Mouse (Mus musculus): Measurements from ENCODE around the gene Ddx46. TPM values are rescaled to one million over a fixed set of nuclear protein-coding genes. Genes with fewer than 3 reads are reported as not detected.

Gene Ddx46
- total RNA-seq, 4 experiments from 2014 or later, result 20.3 to 27.5 (median 23.8) TPM

- no peak for DNase-seq (ENCODE audit: low spot score in 2 of 2)
These were observed 86.7 kb downstream of the Ddx46 start for GRCm38 (mm10) chr13:55721516-55721915.

DNA sequence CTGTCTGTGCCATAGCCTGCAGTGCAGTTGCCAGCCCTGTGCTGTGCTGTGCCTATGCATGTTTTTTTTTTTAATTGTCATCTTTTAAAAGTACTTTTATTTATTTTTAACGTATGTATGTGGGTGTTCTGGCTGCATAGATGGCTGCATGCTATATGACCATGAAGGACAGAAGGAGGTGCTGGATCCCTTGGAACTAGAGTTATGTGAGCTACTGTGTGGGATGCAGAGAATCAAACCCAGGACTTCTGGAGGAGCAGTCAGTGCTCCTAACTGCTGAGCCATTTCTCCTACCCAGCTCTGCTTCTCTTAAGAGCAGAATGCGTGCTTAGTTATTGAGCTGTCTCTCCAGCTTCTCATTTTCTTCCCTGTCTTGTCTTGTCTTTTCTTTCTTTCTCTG lies 87.2 kb downstream of the Ddx46 start:
- no peak for DNase-seq (ENCODE audit: low spot score in 2 of 2)

DNA sequence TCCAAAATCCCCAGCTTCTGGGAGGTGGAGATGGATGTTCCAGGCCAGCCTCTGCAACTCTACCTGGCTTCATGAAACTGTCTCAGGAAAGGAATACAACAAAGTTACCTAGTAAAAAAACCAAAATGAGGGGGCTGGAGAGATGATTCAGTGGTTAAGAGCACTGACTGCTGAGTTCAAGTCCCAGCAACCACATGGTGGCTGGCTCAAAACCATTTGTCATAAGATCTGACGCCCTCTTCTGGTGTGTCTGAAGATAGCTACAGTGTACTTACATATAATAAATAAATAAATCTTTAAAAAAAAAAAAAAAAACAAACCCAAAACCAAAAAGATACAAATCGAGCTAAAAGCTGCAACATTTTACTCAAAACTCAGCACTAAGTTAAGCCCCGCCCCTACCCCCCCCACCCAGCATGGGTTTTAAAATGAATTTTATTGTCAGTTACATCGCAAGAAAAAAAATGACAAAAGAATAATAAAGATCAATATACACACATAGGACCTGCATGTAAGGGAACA lies 91.8 kb downstream of the Ddx46 start:
- DNase-seq (ENCODE audit: low spot score in 2 of 2), result no peak

- DNase-seq (ENCODE audit: low spot score in 2 of 2), result peak; percentile 71 to 79
These were observed 92.5 kb downstream of the Ddx46 start, which contains the start of gene Pcbd2 for GRCm38 (mm10) chr13:55727120-55727838. Pcbd2 (plus strand) TSS chr13:55727368.

DNA sequence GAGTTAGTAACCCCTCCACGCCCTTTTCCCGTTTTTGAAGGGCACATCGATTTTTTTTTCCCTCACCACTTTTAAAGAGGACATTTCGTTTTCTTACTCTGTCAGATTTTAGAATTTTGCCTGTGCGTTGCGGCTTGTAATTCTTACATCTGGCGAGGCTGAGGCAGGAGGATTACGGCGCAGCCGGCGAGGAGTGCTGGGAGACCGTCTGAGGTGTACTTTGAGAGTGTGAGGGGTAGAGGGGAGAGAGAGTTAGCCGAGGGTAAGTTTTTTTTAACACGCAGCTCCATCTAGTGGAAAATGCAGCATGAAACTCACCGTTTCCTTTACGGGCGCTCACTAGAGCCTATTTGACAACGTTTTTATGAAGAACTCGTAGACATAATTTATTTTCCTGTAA lies 93.0 kb downstream of the Ddx46 start:
- peak; percentile 21 to 49 for DNase-seq (ENCODE audit: low spot score in 2 of 2)

GRCm38 (mm10) chr13:55730716-55731115 lies 95.9 kb downstream of the Ddx46 start:
- DNase-seq (ENCODE audit: low spot score in 2 of 2), result no peak

Other genes with a start within 250 kb of the Ddx46 start
- not detected for gene Slc34a1, start 236.8 kb upstream of the Ddx46 start, total RNA-seq (2022)
- gene Pfn3, start 219.8 kb upstream of the Ddx46 start, total RNA-seq (2022), result not detected
- not detected for gene F12, start 208.2 kb upstream of the Ddx46 start, total RNA-seq (2022)
- 1 to 10 TPM; 6.9 to 9.7 (median 9.4) TPM for gene Grk6, start 190.0 kb upstream of the Ddx46 start, total RNA-seq (2022)
- gene Prr7, start 170.8 kb upstream of the Ddx46 start, total RNA-seq (2022), result under 1 TPM in 2 of 4 experiments, not detected in 2; 0.20 to 0.39 TPM
- 1 to 10 TPM; 2.9 to 4.0 (median 3.4) TPM for gene Dbn1, start 146.9 kb upstream of the Ddx46 start, total RNA-seq (2022)
- 100 to 1,000 TPM; 476 to 539 (median 493) TPM for gene Pdlim7, start 121.4 kb upstream of the Ddx46 start, total RNA-seq (2022)
- 1 to 10 TPM in 1 of 4 experiments, under 1 TPM in 3; 0.61 to 1.1 (median 0.79) TPM for gene Dok3, start 105.7 kb upstream of the Ddx46 start, total RNA-seq (2022)
- 10 to 100 TPM in 1 of 4 experiments, 1 to 10 TPM in 3; 8.3 to 12.2 (median 9.2) TPM for gene Ddx41, start 98.4 kb upstream of the Ddx46 start, total RNA-seq (2022)
- gene Fam193b, start 63.9 kb upstream of the Ddx46 start, total RNA-seq (2022), result 10 to 100 TPM in 3 of 4 experiments, 1 to 10 TPM in 1; 7.8 to 14.0 (median 10.1) TPM
- 10 to 100 TPM; 54.1 to 64.0 (median 60.1) TPM for gene Tmed9, start 61.3 kb upstream of the Ddx46 start, total RNA-seq (2022)
- gene B4galt7, start 35.1 kb upstream of the Ddx46 start, total RNA-seq (2022), result 1 to 10 TPM; 4.8 to 5.8 (median 5.1) TPM
- 10 to 100 TPM in 1 of 4 experiments, 1 to 10 TPM in 3; 7.8 to 11.9 (median 8.7) TPM for gene Caml, start 12.0 kb upstream of the Ddx46 start, total RNA-seq (2022)
- 10 to 100 TPM; 28.4 to 32.8 (median 30.8) TPM for gene B230219D22Rik, start 58.1 kb downstream of the Ddx46 start, total RNA-seq (2022)
- gene Txndc15, start 79.6 kb downstream of the Ddx46 start, total RNA-seq (2022), result 10 to 100 TPM; 31.8 to 40.0 (median 34.2) TPM
- 10 to 100 TPM; 17.5 to 22.8 (median 19.3) TPM for gene Pcbd2, start 92.3 kb downstream of the Ddx46 start, total RNA-seq (2022)
- gene Catsper3, start 149.5 kb downstream of the Ddx46 start, total RNA-seq (2022), result under 1 TPM in 1 of 4 experiments, not detected in 3; 0.38 TPM
- gene Pitx1, start 201.2 kb downstream of the Ddx46 start, total RNA-seq (2022), result under 1 TPM; 0.12 to 0.27 (median 0.21) TPM